Mouse (Mus musculus) left cerebral cortex, adult 18-20 months (tissue): ENCODE measurements at regions not wholly inside any gene's neighbourhood (a gene's known extent, or its start where the extent isn't known, plus 50 kb on each side); places are given as distances from the start of the nearest gene placed in this dataset.

Experiments
- DNase-seq, 2 experiments: peaks; one replicate each; pipeline ENCODE4 v3.0.0; 2021 to 2022; ENCODE audit warnings: low spot score in 2 of 2, mixed read lengths in 1 of 2

DNA sequence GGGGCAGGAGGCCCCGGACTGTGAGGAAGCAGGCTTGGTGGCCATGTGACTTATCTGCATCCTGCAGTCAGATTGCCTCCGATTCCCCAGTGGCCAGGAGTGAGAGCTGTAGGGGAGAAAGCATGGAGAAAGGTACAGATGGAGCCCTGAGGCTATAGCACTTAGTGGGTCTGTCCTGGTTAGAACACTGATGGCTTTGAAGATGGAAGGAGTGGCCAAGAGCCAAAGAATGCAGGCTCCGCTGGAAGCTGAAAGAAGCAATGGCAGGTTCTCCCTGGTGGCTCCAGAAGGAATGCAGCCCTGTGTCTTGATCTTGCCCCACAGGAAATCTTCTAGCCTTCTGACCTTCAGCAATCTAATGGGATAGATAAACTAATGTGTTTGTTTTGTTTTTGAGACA lies 926.3 kb downstream of the 4930447A16Rik start:
- DNase-seq, result no peak

DNA sequence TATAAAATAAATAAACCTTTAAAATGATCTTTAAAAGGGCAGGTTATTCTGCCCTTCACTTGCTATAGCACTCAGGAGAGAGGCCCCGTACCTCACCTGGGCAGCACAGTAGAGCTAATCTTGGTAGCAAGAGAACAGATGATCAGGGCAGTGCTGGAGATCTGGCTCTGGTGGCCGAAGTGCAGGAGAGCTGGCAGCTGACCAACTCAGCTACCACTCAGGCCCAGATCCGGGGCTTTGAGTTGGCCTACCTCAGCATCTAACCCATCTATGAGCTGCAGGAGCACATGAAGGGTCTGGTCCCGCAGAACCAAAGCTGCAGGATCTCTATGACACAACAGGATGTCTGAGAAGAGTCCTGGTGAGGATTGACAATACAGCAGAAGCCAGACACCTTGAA lies 928.0 kb downstream of the 4930447A16Rik start:
- no peak for DNase-seq

DNA sequence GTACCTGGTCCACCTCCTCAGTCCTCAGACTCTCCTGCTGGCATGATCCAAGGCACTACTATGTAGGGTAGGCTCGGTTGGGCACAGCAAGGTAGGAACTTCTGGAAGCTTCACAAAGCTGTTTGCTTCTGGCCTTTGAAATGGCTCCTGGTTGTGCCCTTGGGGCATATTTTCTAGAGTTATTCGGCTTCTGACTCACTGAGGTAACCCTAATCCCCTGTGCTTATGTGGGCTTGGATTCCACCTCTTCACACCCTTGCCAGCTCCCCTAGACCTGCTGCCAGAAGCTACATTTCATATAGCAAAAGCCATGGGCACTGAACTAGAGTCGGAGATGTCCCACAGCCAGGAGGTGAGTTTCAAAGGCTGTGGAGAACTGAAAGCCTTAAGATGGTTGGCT lies 933.7 kb downstream of the 4930447A16Rik start:
- no peak for DNase-seq

DNA sequence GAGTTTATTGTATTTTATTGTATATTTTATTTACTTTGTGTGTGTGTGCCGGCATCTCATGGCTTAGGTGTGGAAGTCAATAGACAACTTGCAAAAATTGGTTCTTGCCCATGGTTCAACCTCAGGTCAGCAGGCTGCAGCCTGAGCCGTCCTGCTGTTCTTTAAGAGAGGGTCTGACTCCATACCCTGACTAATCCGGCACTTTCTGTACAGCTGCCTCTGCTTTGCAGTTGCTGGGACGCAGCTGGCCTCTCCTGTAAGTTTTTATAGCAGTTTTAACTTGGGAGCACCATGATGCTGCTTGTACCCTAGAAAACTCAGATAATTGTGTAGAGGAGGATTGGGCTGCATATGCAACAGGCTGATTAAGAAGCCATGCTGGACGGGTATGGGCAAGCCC lies 938.2 kb downstream of the 4930447A16Rik start:
- DNase-seq, result no peak

DNA sequence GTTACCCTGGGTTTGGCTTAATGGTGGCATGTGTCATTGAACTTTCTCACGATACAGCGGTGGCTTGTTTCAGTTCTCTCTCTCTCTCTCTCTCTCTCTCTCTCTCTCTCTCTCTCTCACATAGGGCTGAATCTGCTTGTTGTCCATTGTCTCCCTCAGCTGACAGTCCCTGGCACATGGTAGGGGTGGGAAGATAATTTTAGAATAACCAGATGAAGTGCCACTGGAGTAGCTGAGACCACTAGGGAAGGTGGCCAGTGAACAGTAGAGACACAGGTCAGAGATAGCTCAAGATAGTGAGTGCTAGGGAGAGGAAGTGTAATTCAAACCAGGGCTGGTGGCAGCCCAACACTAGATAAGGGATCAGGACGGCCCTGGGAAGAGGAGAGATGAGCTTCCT lies 938.7 kb downstream of the 4930447A16Rik start:
- no peak for DNase-seq

DNA sequence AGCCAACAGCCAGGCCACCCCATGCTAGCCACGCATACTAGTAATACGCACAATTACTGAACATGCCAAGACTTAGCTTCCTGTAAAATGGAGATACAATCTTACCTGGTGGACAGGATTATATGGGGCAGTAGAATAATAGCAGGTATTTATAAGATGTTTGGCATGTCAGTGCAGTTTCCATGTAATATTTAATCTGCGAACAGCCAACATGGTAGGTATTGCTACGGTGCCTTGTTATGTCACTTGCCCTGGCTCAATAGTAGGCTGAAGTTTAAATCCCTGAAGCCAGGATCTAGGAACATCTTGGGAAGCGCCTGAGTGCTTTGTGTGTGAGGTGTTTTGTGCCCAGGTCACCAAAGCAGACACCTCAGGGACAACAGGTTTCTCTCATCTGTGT lies 942.3 kb downstream of the 4930447A16Rik start:
- DNase-seq, result no peak

DNA sequence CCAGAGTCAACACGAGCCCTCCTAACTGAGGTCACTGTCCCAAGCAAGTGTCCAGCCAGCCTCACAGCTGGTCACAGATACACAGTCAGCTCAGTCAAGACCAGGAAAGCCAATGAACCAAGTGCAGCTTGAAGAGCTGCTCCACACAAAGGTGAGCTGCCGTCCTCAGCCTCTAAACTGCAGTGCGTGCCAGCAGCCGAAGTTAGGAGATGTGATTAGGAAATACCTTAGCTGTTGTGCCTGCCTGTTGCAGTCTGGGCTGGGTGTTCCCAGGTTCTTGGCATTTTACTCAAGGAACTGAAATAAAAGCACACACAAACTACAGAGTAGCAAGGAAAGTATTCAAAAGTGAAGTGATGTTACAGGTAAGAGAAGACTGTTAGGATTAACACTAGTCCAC lies 942.9 kb downstream of the 4930447A16Rik start:
- DNase-seq, result no peak

DNA sequence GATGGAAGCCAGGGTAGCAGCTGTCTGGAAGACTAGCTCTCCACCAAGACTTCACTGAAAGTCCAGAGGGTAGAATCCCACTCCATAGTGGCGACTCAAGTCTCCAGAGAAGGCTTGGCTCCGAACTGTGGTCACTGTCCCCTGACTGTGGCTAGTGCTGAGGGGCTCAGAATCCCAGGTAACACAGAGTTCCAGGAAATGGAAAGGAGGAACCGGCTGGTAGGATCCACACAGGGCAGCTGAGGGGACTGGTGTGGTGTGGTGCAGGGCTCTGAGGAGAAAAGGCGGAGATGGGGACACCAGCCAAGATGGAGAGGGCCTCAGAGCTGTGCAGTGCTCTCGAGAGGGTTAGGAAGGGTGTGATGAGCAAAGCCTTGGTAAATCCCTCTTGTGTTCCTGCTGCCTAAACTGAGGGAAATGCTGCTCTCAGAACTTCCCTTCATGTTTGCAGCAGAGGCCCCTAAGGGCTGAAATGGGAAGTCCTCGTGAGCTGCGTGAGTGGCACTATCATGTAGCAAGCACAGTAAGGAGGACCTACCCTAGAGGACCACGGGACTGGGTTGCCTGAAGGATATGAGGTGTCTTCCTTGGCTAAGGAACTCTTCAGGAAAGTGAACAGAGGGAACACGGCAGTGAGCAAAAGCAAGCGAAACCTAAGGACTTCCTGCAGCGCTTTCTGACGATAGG lies 946.2 kb downstream of the 4930447A16Rik start:
- DNase-seq, result no peak

DNA sequence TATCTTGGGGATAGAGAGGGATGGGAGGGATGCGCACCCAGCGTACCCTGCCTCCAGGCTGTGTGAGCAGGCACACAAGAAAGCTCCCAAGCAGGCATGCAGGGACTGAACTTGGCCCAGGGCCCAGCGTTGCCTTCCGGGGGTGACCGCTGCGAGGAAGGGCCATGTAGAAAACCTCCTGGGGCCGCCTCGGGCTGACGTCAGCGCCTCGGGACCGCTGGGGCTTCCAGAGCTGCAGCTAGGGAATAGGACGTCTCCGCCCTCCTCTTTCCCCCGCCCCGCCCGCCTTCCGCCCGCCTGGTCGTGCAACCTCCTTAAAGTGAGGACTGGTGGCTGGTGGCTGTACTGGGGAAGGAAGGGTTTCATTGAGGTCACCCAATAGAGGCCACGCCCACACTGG lies 948.4 kb downstream of the 4930447A16Rik start:
- peak; percentile 51 to 56 for DNase-seq

DNA sequence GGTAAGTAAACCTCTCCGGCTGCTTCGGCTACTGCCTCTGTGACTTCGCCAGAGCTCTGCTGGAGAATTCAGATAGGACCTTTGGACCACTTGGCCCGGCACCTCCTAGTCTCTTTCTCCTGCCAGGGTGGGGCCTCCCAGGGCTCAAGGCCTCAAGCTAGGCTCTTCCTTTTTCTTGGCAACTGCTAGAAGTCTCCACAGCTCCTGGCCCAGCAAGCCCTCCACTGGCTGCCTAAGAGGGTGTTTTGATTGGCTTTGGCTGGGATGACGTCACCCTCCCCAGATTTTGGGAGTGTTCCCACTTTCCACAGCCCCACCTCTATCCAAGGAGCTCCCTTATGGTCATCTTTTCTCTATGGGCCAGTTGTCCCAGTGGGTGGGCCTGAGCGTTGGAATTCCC lies 949.4 kb downstream of the 4930447A16Rik start:
- DNase-seq, result no peak

DNA sequence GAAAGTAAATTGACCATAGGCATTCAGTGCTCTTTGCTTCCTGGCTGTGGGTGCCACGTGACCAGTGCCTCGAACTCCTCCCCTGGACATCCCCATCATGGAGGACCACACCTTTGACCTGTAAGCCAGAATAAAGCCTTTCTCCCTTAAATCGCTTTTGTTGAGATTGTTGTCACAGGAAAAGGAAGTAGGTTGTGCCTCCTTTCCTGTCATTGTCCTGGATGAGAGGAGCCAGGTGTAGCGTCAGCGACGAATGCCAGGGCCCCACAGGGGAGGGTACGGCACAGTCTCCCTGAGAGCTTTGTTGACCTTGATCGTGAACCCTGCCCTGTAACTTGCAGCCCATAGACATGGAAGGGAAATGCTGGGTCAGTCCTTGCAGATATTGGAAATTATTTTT lies 952.8 kb downstream of the 4930447A16Rik start:
- no peak for DNase-seq

DNA sequence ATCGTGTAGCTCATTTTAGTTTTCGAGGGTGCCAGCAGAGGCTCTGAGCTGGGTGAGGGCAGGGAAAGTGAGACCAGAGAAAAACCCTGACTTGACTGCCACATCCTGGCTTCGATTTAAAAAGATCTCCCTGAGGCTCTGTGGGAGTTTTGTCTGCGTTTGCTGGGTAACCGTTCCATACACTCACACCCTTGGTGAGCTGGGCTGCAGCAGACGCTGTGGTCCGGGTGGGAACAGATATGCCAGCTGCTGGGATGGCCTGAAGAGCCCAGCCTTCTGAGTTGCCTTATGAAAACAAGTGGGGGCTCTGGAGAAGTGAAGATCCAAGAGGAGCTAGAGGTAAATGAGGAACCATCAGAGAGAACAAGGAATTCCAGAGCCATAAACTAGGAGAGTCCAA lies 962.3 kb downstream of the 4930447A16Rik start:
- no peak for DNase-seq

DNA sequence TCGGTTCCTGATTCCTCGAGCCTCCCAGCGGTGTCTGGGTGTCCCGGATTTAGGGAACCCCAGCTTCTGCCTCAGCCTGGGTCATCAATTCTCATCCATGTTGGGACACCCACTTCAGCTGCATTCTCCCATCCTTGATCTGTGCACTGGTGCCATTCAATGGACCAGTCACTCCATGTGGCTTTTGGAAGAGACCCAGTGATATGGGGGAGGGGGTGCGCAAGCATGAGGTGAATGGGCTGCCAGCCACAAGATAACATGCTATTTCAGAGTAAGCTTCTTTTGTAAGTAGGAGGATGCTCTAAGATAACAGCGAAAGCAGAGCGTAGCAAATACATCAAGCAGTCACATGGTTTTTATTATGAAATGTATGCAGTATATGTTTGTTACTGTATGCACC lies 963.1 kb downstream of the 4930447A16Rik start:
- DNase-seq, result no peak

DNA sequence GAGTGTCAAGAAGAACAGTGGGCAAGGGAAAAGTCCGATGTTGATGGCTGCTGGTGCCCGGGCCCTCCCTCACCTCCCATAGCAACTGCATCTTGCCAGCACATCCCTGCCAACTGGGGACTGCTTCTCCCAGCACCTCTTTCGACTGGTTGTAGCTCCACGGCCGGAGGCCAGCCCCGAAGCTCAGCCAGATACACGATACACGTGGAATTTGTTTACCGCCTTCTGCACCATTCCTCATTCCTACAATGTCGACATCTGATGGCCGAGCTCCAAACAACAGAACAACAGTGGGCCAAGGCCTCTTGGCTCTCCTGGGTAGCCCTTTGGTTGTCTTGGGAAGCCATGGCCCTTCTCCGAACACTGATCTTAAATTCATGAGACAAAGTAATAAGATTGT lies 965.1 kb downstream of the 4930447A16Rik start:
- DNase-seq, result no peak

DNA sequence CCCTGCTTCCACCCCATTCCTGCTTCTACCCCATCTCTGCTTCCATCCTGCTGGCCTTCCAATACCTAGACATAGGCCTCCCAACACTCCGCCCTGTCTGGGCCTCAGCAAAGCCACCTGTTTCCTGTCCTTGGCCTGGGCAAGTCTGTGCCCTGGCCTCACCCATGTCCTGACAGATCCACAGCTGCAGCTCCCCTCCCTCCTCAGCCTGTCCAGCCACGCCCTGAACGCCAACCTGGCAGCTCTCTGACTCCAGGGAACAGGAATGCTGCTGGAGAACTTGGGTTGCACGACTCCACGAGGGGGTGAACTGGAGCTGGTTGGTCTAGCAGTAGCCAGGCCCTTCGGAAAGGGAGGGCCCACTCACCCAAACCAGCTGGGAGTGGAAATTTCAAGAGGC lies 966.1 kb downstream of the 4930447A16Rik start:
- DNase-seq, result no peak

DNA sequence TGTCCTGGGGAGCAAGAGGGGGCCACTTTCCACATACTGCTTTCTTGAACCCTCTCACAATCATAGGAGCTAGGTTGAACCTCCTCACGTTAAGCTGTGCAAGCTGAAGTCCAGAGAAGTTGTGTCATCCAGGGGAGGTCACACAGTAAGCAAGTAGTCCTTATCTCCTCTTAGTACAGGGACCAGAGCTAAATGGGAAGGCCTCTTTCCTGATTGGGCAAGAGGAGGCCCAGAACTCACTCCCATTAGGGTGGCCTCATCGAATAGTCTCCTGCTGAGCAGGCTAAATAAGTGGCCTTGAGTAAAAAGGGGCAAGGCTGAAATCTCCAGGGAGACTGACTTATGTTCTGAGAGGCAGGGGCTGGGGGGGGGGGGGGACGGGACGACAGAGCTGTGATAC lies 966.5 kb downstream of the 4930447A16Rik start:
- no peak for DNase-seq

DNA sequence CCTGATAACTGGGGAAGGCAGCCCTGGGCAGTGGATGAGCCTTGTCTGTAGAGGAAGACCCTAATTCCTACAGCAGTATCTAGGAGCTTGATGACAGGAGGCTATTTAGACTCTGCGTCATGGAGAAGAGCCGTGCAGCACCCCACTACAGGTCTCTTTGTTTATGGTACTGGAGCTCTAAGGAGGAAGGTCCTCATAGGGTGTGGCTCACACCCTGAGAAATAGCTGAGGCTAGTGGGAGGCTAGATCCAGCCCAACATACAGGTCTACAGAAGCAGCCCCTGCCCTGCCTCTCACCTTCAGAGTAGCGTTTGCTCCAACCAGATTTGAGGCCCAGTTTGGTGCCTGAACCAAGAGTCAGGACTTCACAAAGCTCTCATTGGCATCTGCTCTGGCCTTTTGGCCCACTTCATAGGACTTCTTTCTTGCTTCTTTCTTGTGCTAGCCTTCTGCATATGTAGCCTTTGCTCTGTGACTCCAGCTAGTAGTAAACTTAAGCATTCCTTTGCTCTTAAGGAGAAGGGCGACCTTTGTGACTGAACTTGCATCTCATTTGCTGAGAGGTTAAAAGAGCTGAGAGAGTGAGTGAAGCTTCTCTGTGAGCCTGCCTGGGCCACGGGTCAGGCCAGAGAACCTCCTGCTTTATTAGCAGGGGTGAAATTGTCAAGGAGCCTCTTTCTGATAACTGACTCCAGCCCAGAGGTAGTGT lies 967.2 kb downstream of the 4930447A16Rik start:
- no peak for DNase-seq

DNA sequence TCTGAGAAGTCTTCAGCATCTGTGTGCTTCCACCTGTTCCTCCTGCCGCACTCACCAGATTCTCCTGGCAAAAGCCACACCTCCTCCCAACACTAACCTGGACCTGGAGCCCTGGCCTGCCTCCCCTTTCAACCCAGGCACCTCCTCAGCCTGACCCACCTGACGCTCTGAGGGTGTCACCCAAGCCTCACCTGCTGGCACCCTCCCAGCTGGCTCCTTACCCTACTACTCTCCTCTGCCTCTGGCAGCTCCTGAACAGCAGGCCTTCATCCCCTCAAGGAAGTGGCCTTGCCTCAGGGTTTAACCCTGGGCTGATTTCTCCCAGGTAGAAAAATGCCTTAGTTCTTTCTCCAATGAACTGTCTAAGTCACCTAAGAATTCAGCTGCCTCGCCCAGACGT lies 973.5 kb downstream of the 4930447A16Rik start:
- DNase-seq, result no peak

DNA sequence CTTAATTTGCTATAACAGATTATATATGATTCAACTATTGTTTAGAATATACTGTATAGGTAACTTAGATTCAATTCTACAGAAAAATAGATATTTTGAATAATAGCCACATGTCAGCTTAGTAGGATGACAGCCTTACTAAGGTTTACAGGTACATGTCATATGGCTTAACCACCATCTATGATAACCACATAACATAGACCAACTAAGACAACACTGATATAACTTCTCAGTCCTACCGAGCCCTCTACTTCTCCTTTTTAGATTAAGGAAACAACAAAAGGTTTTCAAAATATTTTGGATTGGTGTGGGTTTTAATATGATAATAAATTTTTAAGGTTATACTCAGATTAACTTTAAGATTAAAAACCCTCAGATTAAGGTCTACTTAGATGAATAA lies 977.4 kb downstream of the 4930447A16Rik start:
- DNase-seq, result no peak

DNA sequence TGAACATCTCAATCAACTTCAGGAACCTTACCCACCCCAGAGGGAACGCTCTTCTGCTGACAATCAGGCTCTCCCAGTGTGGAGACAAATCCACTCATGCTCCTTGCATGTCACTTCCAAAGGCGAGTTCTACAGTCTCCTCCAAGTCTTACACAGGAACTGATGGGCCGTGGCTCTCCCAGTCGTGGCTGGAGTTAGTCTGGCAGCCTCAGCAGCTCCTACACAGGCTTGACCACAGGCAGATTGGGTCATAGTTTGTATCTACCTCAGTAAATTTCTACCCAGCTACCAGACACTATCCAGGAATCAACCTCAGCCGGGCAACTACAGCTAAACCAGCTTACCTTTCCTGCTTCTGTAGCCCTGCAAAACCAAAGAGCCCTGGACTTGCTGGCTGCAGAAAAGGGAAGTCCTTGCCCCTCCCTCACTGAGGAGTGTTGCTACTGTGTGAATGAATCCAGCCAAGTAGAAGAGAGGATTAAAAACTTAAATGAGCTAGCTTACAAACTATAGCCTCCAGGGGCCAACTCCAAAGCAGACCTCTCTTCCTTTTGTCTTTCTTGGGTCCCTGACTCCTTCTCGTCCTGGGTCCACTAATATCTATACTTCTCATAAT lies 978.5 kb downstream of the 4930447A16Rik start:
- DNase-seq, result no peak

DNA sequence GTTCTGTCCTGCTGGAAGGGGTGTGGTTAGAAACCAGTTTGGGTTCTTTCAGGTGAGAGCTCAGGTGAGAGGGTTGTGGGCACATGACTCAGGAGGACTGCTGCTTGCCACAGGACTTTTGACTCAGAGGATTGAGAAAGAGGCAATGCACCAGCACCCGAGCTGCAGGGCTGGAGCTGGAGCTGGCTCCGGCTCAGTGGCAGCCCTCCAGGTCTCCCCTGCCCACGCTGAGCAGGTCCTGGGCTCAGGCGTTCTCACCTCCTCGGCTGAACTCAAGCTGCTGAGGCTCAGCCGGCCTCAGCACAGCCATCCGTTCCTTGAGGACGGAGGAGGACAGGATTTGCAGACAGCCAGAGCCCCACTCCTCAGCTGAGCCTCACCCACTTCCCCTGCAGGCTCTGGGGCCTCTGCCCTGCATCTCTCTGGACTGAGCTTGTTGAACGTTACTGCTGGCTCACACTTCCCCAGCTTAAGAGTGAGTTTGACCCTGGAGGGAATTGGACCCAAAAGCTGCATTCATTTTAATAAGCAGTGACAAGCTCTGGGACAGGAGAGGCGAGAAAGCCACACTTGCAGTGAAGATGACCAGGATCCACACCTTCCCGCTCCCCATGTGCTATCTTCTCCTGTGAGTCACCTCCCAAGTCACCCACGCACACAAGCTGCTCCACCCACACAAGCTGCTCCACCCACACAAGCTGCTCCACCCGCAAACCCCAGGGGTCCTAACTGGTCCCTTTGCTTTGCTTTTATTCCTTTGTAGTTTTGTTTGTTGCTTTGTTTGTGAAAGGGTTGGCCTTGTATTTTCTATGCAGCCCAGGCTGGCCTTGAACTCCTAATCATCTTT lies 981.0 kb downstream of the 4930447A16Rik start:
- peak; percentile 58 to 74 for DNase-seq

DNA sequence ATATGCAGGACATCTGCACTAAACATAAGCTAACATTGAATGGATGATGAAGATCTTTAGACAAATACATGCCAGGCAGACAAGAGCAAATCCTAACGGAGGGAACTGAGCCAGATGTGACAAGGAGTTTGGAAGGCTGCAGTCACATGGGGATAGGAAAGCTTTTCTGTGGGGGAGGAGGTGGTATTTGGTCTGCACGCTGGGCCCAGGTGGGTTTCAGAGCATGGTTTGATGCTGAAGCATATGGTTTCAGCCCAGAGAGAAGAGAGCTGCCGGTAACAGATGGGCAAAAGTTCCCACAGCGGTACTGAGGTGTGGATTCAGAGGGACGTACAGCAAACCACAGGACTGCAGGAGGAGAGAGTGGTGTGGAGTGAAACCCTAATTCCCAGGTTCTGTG lies 982.1 kb downstream of the 4930447A16Rik start:
- no peak for DNase-seq
